Mouse (Mus musculus) spleen, postnatal 36 days (tissue): ENCODE data around the gene Exoc3l2.

ENCODE experiments used
- DNase-seq, 2 experiments: peaks; one replicate each; pipeline ENCODE4 v3.0.0; 2022; ENCODE audit warnings: low spot score in 2 of 2, mixed read lengths in 1 of 2

The Exoc3l2 gene

GRCm38 (mm10) chr7:19523017-19523756 is 60.1 kb downstream of the Exoc3l2 start:
- no peak for DNase-seq

GRCm38 (mm10) chr7:19523757-19524419 is 60.8 kb downstream of the Exoc3l2 start:
- peak in 1 of 2 experiments; percentile 41 for DNase-seq

- DNase-seq: no peak
Observed at GRCm38 (mm10) chr7:19524420-19525104, 61.4 kb downstream of the Exoc3l2 start.

GRCm38 (mm10) chr7:19525105-19525481 is 62.0 kb downstream of the Exoc3l2 start:
- no peak for DNase-seq

- no peak for DNase-seq
Observed at GRCm38 (mm10) chr7:19531077-19531476, 67.9 kb downstream of the Exoc3l2 start.

GRCm38 (mm10) chr7:19532240-19532639 is 69.1 kb downstream of the Exoc3l2 start:
- DNase-seq: no peak

GRCm38 (mm10) chr7:19534676-19535075 is 71.5 kb downstream of the Exoc3l2 start:
- DNase-seq: no peak

- no peak for DNase-seq
Observed at GRCm38 (mm10) chr7:19540771-19541566, 77.8 kb downstream of the Exoc3l2 start.

- DNase-seq: no peak
Observed at GRCm38 (mm10) chr7:19541681-19542154, 78.6 kb downstream of the Exoc3l2 start.

- no peak for DNase-seq
Observed at GRCm38 (mm10) chr7:19542155-19542691, 79.1 kb downstream of the Exoc3l2 start.

- DNase-seq: peak in 1 of 2 experiments; percentile 40
Observed at GRCm38 (mm10) chr7:19543584-19543983, 80.5 kb downstream of the Exoc3l2 start.

GRCm38 (mm10) chr7:19546007-19546406 is 82.9 kb downstream of the Exoc3l2 start:
- DNase-seq: no peak
